In genomic region chr17:10493124-10493523, GRCm38 (mm10) we compare ENCODE assay signal across 9 mouse cellular contexts.
A peak's percentile ranks its signal among the peaks of the same experiment; 100 is the strongest.
DNase-seq lines count a peak whose midpoint lies in the region; ATAC-seq and TF ChIP-seq lines count a peak whose summit lies in the region.
"Had no signal": no experiment of that assay in that cellular context is flagged by ENCODE, and none has a peak within 500 bp of the region (broad histone marks: within the 10 kb centered on the region; RNA-seq: fewer than 3 reads in every experiment).

No protein-coding gene starts in this region.

- in situ Hi-C loops in Patski (cut with MboI; ENCODE audit: low pct_unique_long_range_greater_than_20kb) = loop anchor here (10.0 kb wide), 1 partner anchor 1318 kb away; no protein-coding TSS in a partner anchor

- no peak overlapping the region for H3K9ac ChIP-seq in hindbrain, embryonic 11.5 days (ENCODE audit: low read depth, low read length)
- no peak overlapping the region for H3K9ac ChIP-seq in hindbrain, embryonic 13.5 days
- H3K9ac ChIP-seq in hindbrain, postnatal 0 days (replicated peaks; ENCODE audit: low read length) = no peak overlapping the region
- no peak overlapping the region for H3K9ac ChIP-seq in lung, embryonic 16.5 days (ENCODE audit: low read length)
- H3K9ac ChIP-seq: midbrain, embryonic 12.5 days had no signal

- H3K4me3 ChIP-seq in hindbrain, embryonic 11.5 days (ENCODE audit: low read depth, low read length) = no peak overlapping the region
- H3K4me3 ChIP-seq in hindbrain, embryonic 13.5 days = no peak overlapping the region
- H3K4me3 ChIP-seq in embryonic fibroblast, embryonic 13.5 days (ENCODE audit: insufficient read depth, low read length) = no peak overlapping the region
- H3K4me3 ChIP-seq in hindbrain, postnatal 0 days (ENCODE audit: low read length) = no peak overlapping the region
- H3K4me3 ChIP-seq in lung, embryonic 16.5 days (ENCODE audit: low read length) = no peak overlapping the region
- H3K4me3 ChIP-seq: midbrain, embryonic 12.5 days had no signal

- no peaks in the 10 kb centered on the region for H3K27me3 ChIP-seq in hindbrain, embryonic 11.5 days (ENCODE audit: control insufficient read depth, insufficient read depth, low read length)
- H3K27me3 ChIP-seq in hindbrain, embryonic 13.5 days = no peaks in the 10 kb centered on the region
- H3K27me3 ChIP-seq in Patski = no peaks in the 10 kb centered on the region
- H3K27me3 ChIP-seq in hindbrain, postnatal 0 days (ENCODE audit: insufficient read depth, low read length) = no peaks in the 10 kb centered on the region
- no peaks in the 10 kb centered on the region for H3K27me3 ChIP-seq in lung, embryonic 16.5 days (ENCODE audit: control insufficient read depth, insufficient read depth, low read depth, low read length)
- H3K27me3 ChIP-seq: midbrain, embryonic 12.5 days had no signal

- POLR2A ChIA-PET in Patski (lab: Charles Lee) = interaction anchor here (0.9 kb wide), 1 partner anchor 19 kb away, joined by 5 read pairs; no protein-coding TSS in a partner anchor

- H3K27ac ChIP-seq in hindbrain, embryonic 11.5 days (ENCODE audit: low read depth, low read length) = no peak overlapping the region
- H3K27ac ChIP-seq in hindbrain, embryonic 13.5 days = no peak overlapping the region
- H3K27ac ChIP-seq in embryonic fibroblast, embryonic 13.5 days (ENCODE audit: insufficient read depth, low read length) = no peak overlapping the region
- no peak overlapping the region; the same call in 1 of the 2 replicates for H3K27ac ChIP-seq in hindbrain, postnatal 0 days
- H3K27ac ChIP-seq in lung, embryonic 16.5 days (ENCODE audit: low read length) = no peak overlapping the region
- H3K27ac ChIP-seq: midbrain, embryonic 12.5 days had no signal

- H3K9me3 ChIP-seq in hindbrain, embryonic 11.5 days (ENCODE audit: control insufficient read depth, low read length) = no peaks in the 10 kb centered on the region
- no peaks in the 10 kb centered on the region for H3K9me3 ChIP-seq in hindbrain, embryonic 13.5 days
- H3K9me3 ChIP-seq in hindbrain, postnatal 0 days (ENCODE audit: low read length) = no peaks in the 10 kb centered on the region
- no peaks in the 10 kb centered on the region for H3K9me3 ChIP-seq in lung, embryonic 16.5 days (ENCODE audit: control insufficient read depth, low read length)
- H3K9me3 ChIP-seq: midbrain, embryonic 12.5 days had no signal

- H3K4me2 ChIP-seq in hindbrain, embryonic 11.5 days (replicated peaks; ENCODE audit: low read depth, low read length) = no peak overlapping the region
- H3K4me2 ChIP-seq in hindbrain, embryonic 13.5 days = no peak overlapping the region
- no peak overlapping the region for H3K4me2 ChIP-seq in hindbrain, postnatal 0 days (ENCODE audit: low read depth, low read length)
- H3K4me2 ChIP-seq in lung, embryonic 16.5 days (ENCODE audit: low read depth, low read length) = no peak overlapping the region
- H3K4me2 ChIP-seq: midbrain, embryonic 12.5 days had no signal

- CTCF ChIA-PET in Patski (lab: Charles Lee) = interaction anchor here (1.1 kb wide), 1 partner anchor 24 kb away, joined by 3 read pairs; no protein-coding TSS in a partner anchor

- no peak for ATAC-seq in hindbrain, embryonic 11.5 days (ENCODE audit: low FRiP score)
- no peak for ATAC-seq in hindbrain, embryonic 13.5 days (ENCODE audit: low FRiP score)
- no peak for ATAC-seq in Patski
- peak; percentile 66; the same call in 1 of the 2 replicates for ATAC-seq in hindbrain, postnatal 0 days
- peak; percentile 29 for ATAC-seq in lung, embryonic 16.5 days (ENCODE audit: low read depth)

- 0 out of 2 replicates have a peak, but pooled peaks cover 4% of the 10 kb centered on the region for H3K4me1 ChIP-seq in hindbrain, embryonic 11.5 days (replicated peaks; ENCODE audit: control insufficient read depth, insufficient read depth, low read length)
- peaks cover 39% of the 10 kb centered on the region for H3K4me1 ChIP-seq in hindbrain, embryonic 13.5 days (replicated peaks)
- H3K4me1 ChIP-seq in embryonic fibroblast, embryonic 13.5 days (ENCODE audit: control insufficient read depth, insufficient read depth, low read length) = no peaks in the 10 kb centered on the region
- peaks cover 6% of the 10 kb centered on the region; the same call in 1 of the 2 replicates for H3K4me1 ChIP-seq in hindbrain, postnatal 0 days (ENCODE audit: insufficient read depth, low read length)
- peaks cover 26% of the 10 kb centered on the region for H3K4me1 ChIP-seq in lung, embryonic 16.5 days (replicated peaks; ENCODE audit: control insufficient read depth, insufficient read depth, low read length)

- H3K36me3 ChIP-seq in hindbrain, embryonic 11.5 days (ENCODE audit: control insufficient read depth, insufficient read depth, low read length) = no peaks in the 10 kb centered on the region
- no peaks in the 10 kb centered on the region for H3K36me3 ChIP-seq in hindbrain, embryonic 13.5 days
- H3K36me3 ChIP-seq in hindbrain, postnatal 0 days (ENCODE audit: insufficient read depth, low read length) = no peaks in the 10 kb centered on the region
- H3K36me3 ChIP-seq in lung, embryonic 16.5 days (ENCODE audit: control insufficient read depth, insufficient read depth, low read length) = no peaks in the 10 kb centered on the region
- H3K36me3 ChIP-seq: midbrain, embryonic 12.5 days had no signal

- TF ChIP-seq POLR2A in embryonic fibroblast, embryonic 13.5 days (IDR thresholded peaks at IDR 0.05; ENCODE audit: low read depth, low read length) = no peak

- peak; percentile 31 for DNase-seq in hindbrain, embryonic 11.5 days (ENCODE audit: low spot score)
- DNase-seq in Patski (ENCODE audit: low read depth, low spot score) = no peak
- DNase-seq in hindbrain, postnatal 0 days (ENCODE audit: low spot score) = peak; percentile 63
- DNase-seq in neural tube, embryonic 10.5 days (ENCODE audit: extremely low spot score, low spot score) = no peak
- no peak for DNase-seq in cerebellum, postnatal 4 days (ENCODE audit: low spot score in 2 of 2)

- WGBS in hindbrain, embryonic 11.5 days = 3% methylated on average over 3 of the region's 3 CpGs
- 2% methylated on average over 3 of the region's 3 CpGs for WGBS in hindbrain, embryonic 13.5 days
- WGBS in hindbrain, postnatal 0 days = 13% methylated on average over 3 of the region's 3 CpGs
- 29% methylated on average over 3 of the region's 3 CpGs for WGBS in lung, embryonic 16.5 days

- peak; percentile 66 for TF ChIP-seq CTCF in Patski (IDR thresholded peaks at IDR 0.05)
- peak; percentile 22; the same call in 1 of the 2 replicates for TF ChIP-seq CTCF in embryonic fibroblast, embryonic 13.5 days (IDR thresholded peaks at IDR 0.05; ENCODE audit: borderline replicate concordance, insufficient read depth, low read length)
- peak; percentile 75 for TF ChIP-seq CTCF in hindbrain, postnatal 0 days (IDR thresholded peaks at IDR 0.05; ENCODE audit: low read depth)

Comparison
In these comparisons a context has a peak if more than half of its experiments do, and no peak if none do; other contexts are left out.
1. ATAC-seq: peak in hindbrain, postnatal 0 days (single experiment) and lung, embryonic 16.5 days (single experiment); none in hindbrain, embryonic 11.5 days (single experiment), hindbrain, embryonic 13.5 days (single experiment) and Patski (single experiment).
2. DNase-seq: peak in hindbrain, embryonic 11.5 days (single experiment) and hindbrain, postnatal 0 days (single experiment); none in Patski (single experiment), neural tube, embryonic 10.5 days (single experiment) and cerebellum, postnatal 4 days (0 of 2).
3. CTCF ChIP-seq: peak in every context shown above with its lines; median percentile 75 in hindbrain, postnatal 0 days; 66 in Patski; 22 in embryonic fibroblast, embryonic 13.5 days.